Comparison of ENCODE assay signal across 7 mouse cellular contexts in the genomic region with DNA sequence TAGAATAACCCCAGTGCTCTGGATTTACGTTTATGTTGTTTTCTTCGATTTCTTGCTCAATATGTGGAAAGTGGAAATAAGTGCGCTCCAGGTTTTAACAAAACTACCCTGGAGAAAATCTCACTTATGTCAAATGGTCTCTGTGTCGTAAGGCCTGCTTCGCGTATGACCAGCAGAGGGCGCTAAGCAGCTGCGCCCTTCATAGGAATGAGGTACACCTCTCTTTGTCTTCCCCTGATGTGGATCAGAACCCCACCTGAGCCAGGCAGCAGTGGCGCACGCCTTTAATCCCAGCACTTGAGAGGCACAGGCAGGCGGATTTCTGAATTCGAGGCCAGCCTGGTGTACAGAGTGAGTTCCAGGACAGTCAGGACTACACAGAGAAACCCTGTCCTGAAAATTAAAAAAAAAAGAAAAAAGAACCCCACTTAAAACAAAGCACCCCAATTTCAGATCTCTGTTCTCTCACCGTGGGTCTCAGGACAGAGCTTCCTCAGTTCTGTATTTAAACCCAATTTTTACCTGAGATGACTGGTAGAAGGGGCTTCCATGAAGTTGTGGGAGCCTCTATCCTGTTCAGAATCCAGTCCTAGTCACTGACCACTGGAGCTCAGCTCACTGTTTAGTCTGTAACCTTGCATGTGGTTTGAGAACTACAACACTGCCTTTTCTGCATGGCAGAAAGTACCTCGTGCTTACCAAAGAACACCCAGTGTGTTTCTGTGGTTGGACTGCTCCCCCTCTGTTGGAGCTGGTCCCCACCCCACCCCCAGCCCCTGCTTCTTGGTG. TPM values are rescaled to one million over a fixed set of nuclear protein-coding genes. Genes with fewer than 3 reads are reported as not detected.
DNase-seq lines count a peak whose midpoint lies in the region; ATAC-seq and TF ChIP-seq lines count a peak whose summit lies in the region.

No protein-coding gene starts in this region.

- peak; percentile 65 to 86 for TF ChIP-seq CTCF in CH12.LX (conservative IDR thresholded peaks at IDR 0.05 in 1 of 2, IDR thresholded peaks at IDR 0.05 in 1 of 2; ENCODE audit: low read depth in 2 of 2, low read length in 2 of 2)
- TF ChIP-seq CTCF in Patski (IDR thresholded peaks at IDR 0.05), result peak; percentile 93

- CTCF ChIA-PET in Patski (lab: Charles Lee), result interaction anchor here (0.7 to 2.2 kb wide), 8 partner anchors 9 to 126 kb away, joined by 3 to 10 read pairs (median 4); no protein-coding TSS in a partner anchor

- dilution Hi-C loops in CH12.LX (cut with MboI; ENCODE audit: extremely low pct_ligation_motif_present, extremely low pct_unique_long_range_greater_than_20kb, low sequenced_read_pairs), result no loop called here

- POLR2A ChIA-PET in Patski (lab: Charles Lee), result no interaction called here

- H3K79me2 ChIP-seq in CH12.LX (replicated peaks; ENCODE audit: control insufficient read depth, extremely low read depth, insufficient read depth, poor library complexity, severe bottlenecking), result no peaks in the 10 kb centered on the region

- no peak for TF ChIP-seq EP300 in CH12.LX (IDR thresholded peaks at IDR 0.05; ENCODE audit: low read length)

- ATAC-seq in Patski, result peak; percentile 57

- no peaks in the 10 kb centered on the region for H3K9me3 ChIP-seq in CH12.LX (replicated peaks; ENCODE audit: low read length)

- no peak overlapping the region for H3K9ac ChIP-seq in CH12.LX (ENCODE audit: insufficient read depth, low read depth)

- TF ChIP-seq RAD21 in CH12.LX (IDR thresholded peaks at IDR 0.05; ENCODE audit: low read depth, low read length), result peak; percentile 45

- in situ Hi-C loops in CH12.LX (cut with MboI; ENCODE audit: low pct_ligation_motif_present, low pct_unique_long_range_greater_than_20kb, low sequenced_read_pairs) (loop anchor here (25.0 kb wide), 2 partner anchors 128 to 278 kb away; no protein-coding TSS in a partner anchor), Patski (cut with MboI; ENCODE audit: low pct_unique_long_range_greater_than_20kb) (loop anchor here (25.0 kb wide), 2 partner anchors 128 to 278 kb away; no protein-coding TSS in a partner anchor)

- H3K27ac ChIP-seq in CH12.LX (ENCODE audit: insufficient read depth, low read depth), result no peak overlapping the region

- H3K36me3 ChIP-seq in CH12.LX (replicated peaks in 1 of 2; ENCODE audit: control insufficient read depth in 1 of 2, insufficient read depth in 1 of 2, low read length in 1 of 2), result no peaks in the 10 kb centered on the region

- TF ChIP-seq POLR2A in CH12.LX (IDR thresholded peaks at IDR 0.05; ENCODE audit: low read depth, low read length), result no peak

- no peak overlapping the region for H3K4me3 ChIP-seq in CH12.LX (replicated peaks in 1 of 3; ENCODE audit: low read depth in 2 of 3, low read length in 2 of 3, poor library complexity in 1 of 3)

- H3K27me3 ChIP-seq in CH12.LX (replicated peaks), result no peaks in the 10 kb centered on the region
- H3K27me3 ChIP-seq in Patski, result no peaks in the 10 kb centered on the region

- peak; percentile 61 for DNase-seq in CH12.LX (ENCODE audit: extremely low read depth)
- DNase-seq in Patski (ENCODE audit: low read depth, low spot score), result peak; percentile 10
- peak; percentile 65 for DNase-seq in embryo, embryonic 11.5 days (ENCODE audit: low read depth, low spot score)
- peak; percentile 39 to 56 for DNase-seq in heart, postnatal 14 days
- peak; percentile 63 to 70 for DNase-seq in kidney, postnatal 4 days
- peak; percentile 18 for DNase-seq in lung, postnatal 25 days (ENCODE audit: low spot score)
- peak; percentile 5 for DNase-seq in right cerebral cortex, postnatal 25 days

- intact Hi-C loops in heart, postnatal 14 days (cut with DNase I), result loop anchor here (5.0 kb wide), 1 partner anchor 283 kb away; no protein-coding TSS in a partner anchor

- no peaks in the 10 kb centered on the region for H3K4me1 ChIP-seq in CH12.LX (ENCODE audit: control insufficient read depth in 1 of 2, insufficient read depth in 2 of 2)

- no peak overlapping the region for H3K4me2 ChIP-seq in CH12.LX (ENCODE audit: insufficient read depth, low read depth, poor library complexity, severe bottlenecking)

TF ChIP-seq in CH12.LX, 34 proteins besides CTCF, POLR2A, EP300 and RAD21:
- TF ChIP-seq SIN3A (IDR thresholded peaks at IDR 0.05; ENCODE audit: low read length), result no peak
- no peak for TF ChIP-seq ELF1 (IDR thresholded peaks at IDR 0.05; ENCODE audit: low read depth, low read length)
- no peak for TF ChIP-seq ZNF384 (IDR thresholded peaks at IDR 0.05; ENCODE audit: low read depth, low read length)
- TF ChIP-seq SMC3 (IDR thresholded peaks at IDR 0.05; ENCODE audit: low read depth, low read length), result peak; percentile 55
- TF ChIP-seq TCF12 (IDR thresholded peaks at IDR 0.05; ENCODE audit: low read depth, low read length), result no peak

RNA-seq across cellular contexts. Expression of a gene that starts 33.3 kb away (rescaled TPM):
- total RNA-seq in CH12.LX (2012; rRNA removed), result not detected in 2 replicates
- total RNA-seq in CH12.LX (2014; rRNA removed), result not detected in 2 replicates
- not detected in 2 replicates for polyA plus RNA-seq in CH12.LX (2012; ENCODE audit: insufficient read length, low read depth)
- polyA plus RNA-seq in Patski (2021), result 0.46 TPM
- total RNA-seq in heart, postnatal 14 days (2021), result under 1 TPM; 0.26 to 0.27 TPM

RNA-seq across cellular contexts. Expression of a gene that starts 47.6 kb away (rescaled TPM):
- total RNA-seq in CH12.LX (2012; rRNA removed) (not detected in 2 replicates), CH12.LX (2014; rRNA removed) (not detected in 2 replicates)
- polyA plus RNA-seq in CH12.LX (2012; ENCODE audit: insufficient read length, low read depth) (not detected in 2 replicates), Patski (2021) (0.46 TPM)
- total RNA-seq in heart, postnatal 14 days (2021), result not detected

Comparison
In these comparisons a context has a peak if more than half of its experiments do, and no peak if none do; other contexts are left out.
1. DNase-seq: peak in every context shown above with its lines; median percentile 66 in kidney, postnatal 4 days; 65 in embryo, embryonic 11.5 days; 61 in CH12.LX; 48 in heart, postnatal 14 days; 18 in lung, postnatal 25 days; 10 in Patski; 5 in right cerebral cortex, postnatal 25 days.